Mouse (Mus musculus) small intestine, adult 2 months (tissue): ENCODE measurements around the gene Plekhg3. TPM values are rescaled to one million over a fixed set of nuclear protein-coding genes. Genes with fewer than 3 reads are reported as not detected.

ENCODE experiments used
- H3K27ac ChIP-seq: fragments of 200-500 bp; 2 replicates; pipeline ENCODE4 v1.5.1; 2012; ENCODE audit warnings: low read depth, low read length, control low read depth, inconsistent platforms; ENCODE audit not compliant: insufficient read depth
- H3K27me3 ChIP-seq: fragments of 200-500 bp; 2 replicates; pipeline ENCODE4 v1.6.1; 2012; ENCODE audit warnings: mild to moderate bottlenecking, moderate library complexity, low read length, inconsistent platforms; ENCODE audit not compliant: control insufficient read depth, insufficient read depth
- H3K36me3 ChIP-seq: fragments of 200-500 bp; 2 replicates; pipeline ENCODE4 v1.6.1; 2012; ENCODE audit warnings: mild to moderate bottlenecking, low read length, control low read depth, inconsistent platforms; ENCODE audit not compliant: control insufficient read depth, insufficient read depth
- H3K4me1 ChIP-seq: fragments of 200-500 bp; 2 replicates; pipeline ENCODE4 v1.6.1; 2012; ENCODE audit warnings: low read length, inconsistent platforms, mixed read lengths; ENCODE audit not compliant: control insufficient read depth, insufficient read depth, insufficient read length
- H3K4me3 ChIP-seq: fragments of 200-500 bp; 2 replicates; pipeline ENCODE4 v1.5.1; 2012; ENCODE audit warnings: low read depth, mild to moderate bottlenecking, control low read depth, inconsistent platforms, low read length, moderate library complexity
- CTCF ChIP-seq: fragments of 200-500 bp; IDR thresholded peaks from 2 replicates; pipeline ENCODE4 v1.5.1; 2012; ENCODE audit warnings: low read depth, mild to moderate bottlenecking, control low read depth, inconsistent platforms, low read length, moderate library complexity, mixed read lengths; ENCODE audit not compliant: insufficient replicate concordance, insufficient read length; ENCODE audit errors: extremely low read depth
- POLR2A ChIP-seq: fragments of 200-500 bp; IDR thresholded peaks from 2 replicates; pipeline ENCODE4 v1.6.1; 2012; ENCODE audit warnings: low read depth, mild to moderate bottlenecking, control low read depth, inconsistent platforms, low read length, moderate library complexity
- WGBS: fragments of 180-500 bp; shearing (Covaris S2); methylation state at CpG from one replicate; pipeline ENCODE4 v1.1.7; 2018; 5-methylcytosine and 5-hydroxymethylcytosine counted together
- polyA plus RNA-seq: library from polyadenylated mRNA; depleted of rRNA; stranded (reverse); fragments of >200 nt; gene quantifications from 2 replicates; pipeline ENCODE4 v1.2.3, GENCODE M21; 2012

Gene Plekhg3
- polyA plus RNA-seq, 1 experiment, result 16.9 TPM

GRCm38 (mm10) chr12:76604546-76604945 is 73.9 kb downstream of the Plekhg3 start:
- TF ChIP-seq POLR2A, result no peak
- no peak for TF ChIP-seq CTCF
- Histone ChIP-seq H3K4me1 (no peaks in the 10 kb centered on the region), H3K27ac (no peak overlapping the region), H3K27me3 (no peaks in the 10 kb centered on the region), H3K36me3 (no peaks in the 10 kb centered on the region), H3K4me3 (no peak overlapping the region)
- 83% methylated on average over 4 of the region's 4 CpGs for WGBS

GRCm38 (mm10) chr12:76605837-76606236 is 75.1 kb downstream of the Plekhg3 start:
- no peaks in the 10 kb centered on the region for H3K4me1 ChIP-seq
- 60% methylated on average over 3 of the region's 3 CpGs for WGBS
- no peak for TF ChIP-seq CTCF
- no peak for TF ChIP-seq POLR2A

GRCm38 (mm10) chr12:76608241-76608640 is 77.5 kb downstream of the Plekhg3 start:
- H3K36me3 ChIP-seq, result no peaks in the 10 kb centered on the region
- no peaks in the 10 kb centered on the region for H3K27me3 ChIP-seq
- no peak overlapping the region for H3K4me3 ChIP-seq
- H3K27ac ChIP-seq, result no peak overlapping the region
- TF ChIP-seq CTCF (no peak), POLR2A (no peak)
- H3K4me1 ChIP-seq, result no peaks in the 10 kb centered on the region
- WGBS, result 83% methylated on average over 11 of the region's 11 CpGs

More at GRCm38 (mm10) chr12:76605837-76606236, 75.1 kb downstream of the Plekhg3 start:
- H3K27ac ChIP-seq, result no peak overlapping the region
- no peaks in the 10 kb centered on the region for H3K36me3 ChIP-seq
- no peak overlapping the region for H3K4me3 ChIP-seq
- no peaks in the 10 kb centered on the region for H3K27me3 ChIP-seq

DNA sequence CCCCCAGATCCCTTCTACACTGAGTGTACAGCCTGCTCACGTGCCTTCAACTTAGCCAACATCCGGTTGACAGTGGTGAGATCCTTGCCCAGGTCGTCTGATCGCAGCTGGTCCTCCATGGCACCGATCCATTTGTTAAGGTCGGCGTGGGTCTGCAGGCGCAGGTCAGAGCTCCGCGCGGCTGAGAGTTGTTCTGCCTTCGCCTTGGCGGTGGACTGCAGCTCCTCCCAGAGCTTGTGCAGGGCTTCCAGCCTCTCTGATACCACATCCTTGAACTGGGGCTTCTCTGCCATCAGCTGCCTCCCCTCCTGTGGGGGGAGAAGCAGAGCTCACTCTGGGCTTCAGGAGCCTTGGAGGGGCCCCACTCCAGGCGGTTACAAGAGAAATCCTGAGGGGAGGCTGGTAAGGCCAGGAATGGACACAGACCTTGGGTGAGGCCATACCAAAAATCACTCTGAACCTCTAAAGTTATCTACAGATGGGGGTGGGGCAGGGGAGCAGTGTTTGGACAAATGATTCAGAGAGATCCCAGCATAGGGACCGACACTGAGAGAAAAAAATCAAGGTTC is 78.4 kb downstream of the Plekhg3 start:
- Histone ChIP-seq H3K27me3 (no peaks in the 10 kb centered on the region), H3K4me3 (no peak overlapping the region), H3K4me1 (no peaks in the 10 kb centered on the region), H3K36me3 (no peaks in the 10 kb centered on the region), H3K27ac (no peak overlapping the region)
- no peak for TF ChIP-seq POLR2A
- TF ChIP-seq CTCF, result no peak
- 76% methylated on average over 15 of the region's 15 CpGs for WGBS

DNA sequence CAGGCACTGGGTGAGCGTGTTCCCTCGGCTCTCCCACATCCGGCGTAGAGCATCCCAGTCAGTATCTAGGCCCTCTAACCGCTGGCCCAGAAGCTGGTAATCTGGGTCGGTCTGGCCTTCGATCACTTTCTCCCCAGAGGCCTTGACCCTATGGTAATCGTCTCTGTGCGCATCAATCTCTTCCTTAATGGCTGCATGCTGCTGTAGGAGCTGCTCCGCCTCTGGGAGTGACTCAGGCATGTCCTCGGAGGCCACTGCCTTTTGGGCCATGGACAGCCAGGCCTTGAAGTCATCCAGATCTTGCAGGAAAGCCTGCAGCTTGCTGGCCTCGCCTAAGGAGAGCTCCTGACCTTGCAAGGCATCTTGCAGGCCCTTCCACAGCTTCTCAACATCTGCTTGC is 81.9 kb downstream of the Plekhg3 start:
- 74% methylated on average over 12 of the region's 12 CpGs for WGBS
- H3K27me3 ChIP-seq, result no peaks in the 10 kb centered on the region

DNA sequence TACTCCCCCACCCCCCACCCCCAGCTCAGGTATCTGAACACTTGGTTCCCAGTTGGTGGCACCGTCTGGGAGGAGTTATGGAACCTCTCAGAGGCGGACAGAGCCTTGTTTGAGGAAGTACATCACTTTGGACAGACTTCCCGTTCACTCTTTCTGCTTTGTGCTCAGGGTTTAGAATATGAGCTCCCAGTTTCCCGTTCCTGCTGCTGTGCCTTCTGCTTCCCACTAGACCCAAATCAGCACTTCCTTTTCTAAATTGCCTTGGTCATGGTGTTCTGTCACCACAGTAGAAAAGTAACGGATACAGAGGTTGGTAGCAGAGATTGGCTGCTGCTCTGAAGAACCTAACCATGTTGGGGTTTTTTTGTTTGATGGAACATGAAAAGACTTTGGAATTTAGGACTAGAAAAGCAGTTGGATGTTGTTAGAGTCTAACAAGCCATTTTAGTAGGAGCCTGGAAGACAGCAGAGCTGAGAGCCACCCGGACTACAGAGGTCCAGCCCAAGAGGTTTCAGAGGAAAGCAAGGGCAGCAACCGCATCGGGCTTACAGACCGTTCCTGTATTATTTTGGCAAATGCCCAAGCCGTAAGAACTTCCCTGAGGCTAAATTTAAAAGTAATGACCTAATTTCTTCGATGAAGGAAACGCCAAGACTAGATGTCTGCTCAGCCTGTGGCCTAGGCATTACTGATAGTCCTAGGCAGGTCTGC is 84.3 kb downstream of the Plekhg3 start:
- Histone ChIP-seq H3K4me1 (no peaks in the 10 kb centered on the region), H3K4me3 (no peak overlapping the region), H3K27ac (no peak overlapping the region), H3K36me3 (no peaks in the 10 kb centered on the region), H3K27me3 (no peaks in the 10 kb centered on the region)
- TF ChIP-seq POLR2A (no peak), CTCF (no peak)
- 53% methylated on average over 12 of the region's 12 CpGs for WGBS

More for the DNA sequence above, 81.9 kb downstream of the Plekhg3 start:
- no peak overlapping the region for H3K27ac ChIP-seq
- no peaks in the 10 kb centered on the region for H3K4me1 ChIP-seq
- no peaks in the 10 kb centered on the region for H3K36me3 ChIP-seq
- TF ChIP-seq CTCF (no peak), POLR2A (no peak)
- H3K4me3 ChIP-seq, result no peak overlapping the region

DNA sequence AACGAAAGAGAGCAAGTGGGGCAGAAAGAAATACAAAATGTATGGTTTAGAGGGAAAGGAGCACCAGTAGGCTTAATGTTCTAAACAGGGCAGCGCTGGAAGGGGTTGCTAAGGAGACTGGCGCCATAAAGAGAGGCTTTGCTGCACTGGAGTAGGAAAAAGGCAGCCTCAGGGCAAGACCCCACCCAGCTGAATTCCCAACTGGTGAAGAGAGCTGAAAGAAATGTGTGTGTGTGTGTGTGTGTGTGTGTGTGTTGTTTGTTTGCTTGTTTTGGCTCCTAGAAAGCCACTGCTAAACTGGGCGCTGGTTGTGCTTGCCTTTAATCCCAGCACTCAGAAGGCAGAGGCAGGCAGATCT is 84.9 kb downstream of the Plekhg3 start:
- 71% methylated on average over 4 of the region's 4 CpGs for WGBS
- Histone ChIP-seq H3K4me3 (no peak overlapping the region), H3K27ac (no peak overlapping the region), H3K36me3 (no peaks in the 10 kb centered on the region), H3K4me1 (no peaks in the 10 kb centered on the region), H3K27me3 (no peaks in the 10 kb centered on the region)
- TF ChIP-seq POLR2A, result no peak
- TF ChIP-seq CTCF, result no peak

- H3K4me3 ChIP-seq, result no peak overlapping the region
- H3K4me1 ChIP-seq, result no peaks in the 10 kb centered on the region
- H3K27ac ChIP-seq, result no peak overlapping the region
- WGBS, result 85% methylated on average over 4 of the region's 4 CpGs
- no peaks in the 10 kb centered on the region for H3K36me3 ChIP-seq
- no peak for TF ChIP-seq CTCF
- no peak for TF ChIP-seq POLR2A
- H3K27me3 ChIP-seq, result no peaks in the 10 kb centered on the region
Observed at GRCm38 (mm10) chr12:76618175-76618574, 87.5 kb downstream of the Plekhg3 start.
